Mouse (Mus musculus) stomach, postnatal 0 days (tissue): Measurements from ENCODE around the gene Arrdc2.

ENCODE experiments used
- CTCF ChIP-seq: IDR thresholded peaks from 2 replicates; pipeline ENCODE4 v1.5.1; 2016; ENCODE audit warnings: antibody characterized with exemption, low read depth, mild to moderate bottlenecking, moderate library complexity
- EP300 ChIP-seq: optimal IDR thresholded peaks from 2 replicates; pipeline ENCODE3; 2016; ENCODE audit warnings: antibody characterized with exemption

- TF ChIP-seq CTCF, result no peak
- no peak for TF ChIP-seq EP300
Observed at GRCm38 (mm10) chr8:70807304-70807703, 32.2 kb downstream of the Arrdc2 start.
